Mouse (Mus musculus): ENCODE data around the gene Vmn1r54.

DNA sequence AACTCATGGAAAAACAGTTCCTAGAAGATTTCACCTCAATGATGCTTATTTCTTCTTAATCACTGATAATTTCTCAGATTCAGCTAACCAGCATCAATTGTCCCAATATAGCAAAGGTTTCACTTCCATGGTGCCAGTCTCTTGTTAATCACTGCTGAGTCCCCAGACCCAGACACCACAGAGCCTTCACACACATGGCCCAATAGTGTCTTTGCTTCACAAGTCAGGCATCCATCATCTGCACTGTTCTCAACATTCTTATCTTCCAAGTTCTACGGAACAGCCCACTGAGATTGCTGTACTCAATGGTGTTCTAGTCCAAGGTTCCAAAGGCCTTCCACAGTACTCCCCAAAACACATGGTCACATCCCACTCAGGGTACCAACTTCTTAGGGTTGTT lies 54.8 kb downstream of the Vmn1r54 start, which contains the start of gene BC048671:
- TF ChIP-seq CTCF (IDR thresholded peaks at IDR 0.05; ENCODE audit: low read depth, low read length) (no peak), GATA1 (IDR thresholded peaks at IDR 0.05; ENCODE audit: borderline replicate concordance, low read length) (no peak), POLR2AphosphoS5 (IDR thresholded peaks at IDR 0.05; ENCODE audit: insufficient replicate concordance, low read depth, low read length) (no peak), TAL1 (conservative IDR thresholded peaks at IDR 0.05; ENCODE audit: low read depth, low read length) (no peak), GATA2 (IDR thresholded peaks at IDR 0.05; ENCODE audit: borderline replicate concordance, low read depth, low read length) (no peak)
